Mouse (Mus musculus) gastrocnemius, postnatal 10 days (tissue): ENCODE results near the gene Mrps33. TPM values are rescaled to one million over a fixed set of nuclear protein-coding genes. Genes with fewer than 3 reads are reported as not detected.

Experiments used
- DNase-seq: peaks from one replicate; pipeline ENCODE4 v3.0.0; 2021; ENCODE audit warnings: mixed read lengths
- total RNA-seq, 2 experiments: library from RNA; stranded (reverse); gene quantifications; 2 replicates each; pipeline ENCODE4 v1.2.3; 2021

The Mrps33 gene
- total RNA-seq, 2 experiments from 2014 or later, result 57.4 to 61.1 TPM

DNA sequence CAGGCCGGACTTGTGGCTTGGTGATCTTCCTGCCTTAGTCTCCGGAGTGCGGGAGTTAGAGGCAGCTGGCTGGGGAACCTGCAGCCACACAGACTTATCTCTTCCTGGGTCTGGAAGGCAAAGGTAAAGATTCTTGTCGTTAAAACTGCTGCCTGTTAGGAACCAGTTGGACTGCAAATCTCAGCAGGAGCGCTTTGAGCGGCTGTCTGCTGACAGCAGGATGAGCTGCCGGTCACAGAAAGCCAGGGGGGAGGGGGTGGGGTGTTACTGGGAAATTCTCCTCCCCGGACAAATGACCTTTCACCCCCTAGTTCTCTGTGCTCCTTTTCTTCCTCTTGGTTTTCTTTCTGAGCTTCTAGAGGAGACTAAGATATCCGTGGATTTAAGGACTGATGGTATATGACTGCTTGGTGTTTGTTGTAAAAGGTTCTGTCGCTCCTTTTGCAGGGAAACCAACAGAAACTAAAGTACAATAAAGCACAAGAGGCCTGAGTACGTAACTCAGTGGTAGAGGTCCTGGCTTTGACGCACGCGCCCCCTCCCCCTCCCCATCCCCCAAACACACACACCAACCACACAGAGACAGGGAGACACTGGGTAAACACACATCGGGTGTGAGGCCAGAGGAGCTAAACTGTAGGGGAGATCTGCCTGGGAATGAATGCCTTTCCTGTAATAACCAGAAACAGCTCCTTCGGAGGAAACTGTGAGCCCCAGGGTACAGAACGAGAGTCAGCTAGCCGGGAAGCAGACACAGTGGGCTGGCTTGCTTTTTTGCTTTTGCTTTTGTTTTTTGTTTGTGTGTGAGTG, 29.7 kb downstream of the Mrps33 start:
- no peak for DNase-seq

DNA sequence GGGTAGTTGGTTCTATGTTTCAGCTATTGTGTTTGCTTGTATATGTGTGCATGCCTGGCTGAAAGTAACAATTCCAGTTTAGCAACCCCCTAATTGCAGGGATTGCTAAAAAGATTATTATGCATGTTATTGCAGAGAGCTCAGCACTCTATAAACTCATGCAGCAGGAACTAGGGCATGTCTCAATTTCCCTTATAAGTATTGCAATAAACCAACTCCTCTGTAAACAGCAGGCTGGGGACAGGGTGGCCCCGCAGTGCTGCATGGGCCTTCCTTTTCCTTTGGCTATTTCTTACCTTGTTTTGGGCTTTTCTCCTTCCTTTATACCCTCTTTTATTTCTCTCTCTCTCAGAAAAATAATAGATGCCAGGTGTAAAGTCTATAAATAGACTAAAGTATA, 32.3 kb downstream of the Mrps33 start:
- no peak for DNase-seq

DNA sequence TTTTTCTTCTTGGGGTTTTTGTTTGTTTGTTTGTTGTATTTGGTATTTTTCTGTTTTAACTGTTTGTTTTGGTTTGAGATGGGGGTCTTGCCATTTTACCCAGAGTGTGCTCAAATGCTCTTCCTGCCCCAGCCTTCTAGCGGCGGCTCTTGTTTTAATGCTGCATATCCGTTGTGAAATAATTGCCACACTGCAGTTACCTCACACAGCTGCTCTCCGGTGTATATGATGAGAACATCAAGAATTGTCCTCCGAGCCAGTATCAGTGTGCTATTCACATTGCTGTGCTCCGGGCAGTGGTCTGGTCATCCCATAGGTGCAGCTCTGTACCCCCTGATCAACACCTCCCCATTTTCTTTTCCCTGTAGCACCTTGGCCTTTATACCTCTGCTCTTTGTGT, 34.5 kb downstream of the Mrps33 start:
- DNase-seq, result no peak

DNA sequence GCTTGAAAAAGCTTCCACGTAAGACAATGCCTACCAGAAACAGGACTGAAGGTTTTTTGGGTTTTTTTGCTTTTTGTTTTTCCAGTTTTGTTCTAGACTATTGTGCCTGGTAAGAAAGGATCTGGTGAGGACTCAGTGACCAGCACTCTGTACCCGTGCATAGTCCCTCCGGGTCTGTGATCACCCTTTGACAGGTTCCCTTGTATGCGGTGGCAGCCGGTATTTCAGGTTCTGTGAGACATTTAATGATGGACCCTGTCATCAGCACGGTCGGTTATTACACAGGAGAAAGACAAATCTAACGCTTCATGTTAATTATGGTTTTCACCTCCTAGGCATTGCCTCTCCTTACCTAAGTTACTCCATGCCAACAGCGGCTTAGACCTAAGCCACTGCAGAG, 35.8 kb downstream of the Mrps33 start:
- DNase-seq, result no peak

DNA sequence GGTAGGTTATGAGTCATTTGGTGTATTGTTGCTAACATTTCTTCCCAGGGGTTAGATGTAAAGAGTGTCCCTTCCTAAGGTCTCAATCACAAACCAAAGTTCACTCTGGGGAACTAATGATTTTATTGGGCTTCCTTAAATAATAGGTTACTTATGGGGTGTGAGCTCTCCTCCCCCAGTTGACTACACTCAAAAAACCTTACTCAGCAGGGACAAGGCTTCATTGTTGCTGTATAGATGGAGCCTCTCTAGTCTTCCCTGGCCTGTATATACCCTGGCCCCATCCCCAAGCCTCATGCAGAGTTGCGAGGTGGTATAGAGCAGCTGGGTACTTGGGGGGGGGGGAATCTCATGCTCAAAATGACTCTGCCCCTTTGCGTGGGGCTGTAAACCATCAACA, 53.6 kb downstream of the Mrps33 start:
- DNase-seq, result no peak

Other genes with a start within 250 kb of the Mrps33 start
- 10 to 100 TPM in 1 of 2 experiments, 1 to 10 TPM in 1; 6.2 to 12.5 TPM for gene Adck2, start 237.1 kb downstream of the Mrps33 start, total RNA-seq
- gene Gm42420, start 225.2 kb downstream of the Mrps33 start, total RNA-seq, result not detected
- 100 to 1,000 TPM; 263 to 317 TPM for gene Ndufb2, start 218.4 kb downstream of the Mrps33 start, total RNA-seq
- gene Braf, start 85.5 kb downstream of the Mrps33 start, total RNA-seq, result 10 to 100 TPM; 10.2 to 14.1 TPM
- gene Tmem178b, start 62.3 kb upstream of the Mrps33 start, total RNA-seq, result 1 to 10 TPM; 3.9 to 5.3 TPM